In the genomic region with DNA sequence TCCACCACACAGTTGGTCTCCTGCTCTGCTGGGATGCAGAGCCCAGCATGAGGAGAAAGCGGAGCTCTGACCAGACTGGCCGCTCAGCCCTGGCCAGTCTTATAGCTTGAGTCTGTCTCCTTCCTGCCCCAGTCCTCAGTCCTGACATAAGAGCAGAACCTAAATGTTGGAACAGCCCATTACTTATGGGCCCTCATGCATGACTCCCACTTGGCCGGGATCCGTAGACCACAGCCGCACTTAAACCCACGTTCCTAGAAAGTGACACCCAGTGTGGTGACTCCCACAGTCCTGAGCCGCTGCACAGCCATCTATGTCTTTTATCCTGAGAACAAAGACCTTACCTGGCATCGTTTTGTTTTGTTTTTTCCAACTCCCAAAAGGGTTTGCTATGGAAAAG, we compare ENCODE assay signal across 9 mouse cellular contexts. TPM values are rescaled to one million over a fixed set of nuclear protein-coding genes. Genes with fewer than 3 reads are reported as not detected.
DNase-seq lines count a peak whose midpoint lies in the region; ATAC-seq and TF ChIP-seq lines count a peak whose summit lies in the region.
"Had no signal": no experiment of that assay in that cellular context is flagged by ENCODE, and none has a peak within 500 bp of the region (broad histone marks: within the 10 kb centered on the region; RNA-seq: fewer than 3 reads in every experiment).

No protein-coding gene starts in this region.

- 37% methylated on average over 8 of the region's 8 CpGs for WGBS in kidney, postnatal 0 days
- 81% methylated on average over 8 of the region's 8 CpGs for WGBS in embryonic facial prominence, embryonic 14.5 days
- WGBS in hindbrain, embryonic 14.5 days: 82% methylated on average over 8 of the region's 8 CpGs
- 77% methylated on average over 8 of the region's 8 CpGs for WGBS in neural tube, embryonic 12.5 days

- peak; percentile 60 for DNase-seq in kidney, postnatal 0 days (ENCODE audit: low spot score)
- DNase-seq in kidney, adult 8-10 months: no peak
- DNase-seq in embryonic facial prominence, embryonic 14.5 days (ENCODE audit: low spot score): no peak
- DNase-seq in hindbrain, embryonic 14.5 days (ENCODE audit: low spot score): no peak
- no peak for DNase-seq in gastrocnemius, adult 8-10 months (ENCODE audit: low spot score in 2 of 2)
- no peak for DNase-seq in right cerebral cortex, adult 18-20 months
- DNase-seq: left cerebral cortex, postnatal 4 days; thymus, adult 18-20 months had no signal

- peak overlapping the region; percentile 76 for H3K4me2 ChIP-seq in kidney, postnatal 0 days (ENCODE audit: low read length)
- peak overlapping the region; percentile 92 for H3K4me2 ChIP-seq in embryonic facial prominence, embryonic 14.5 days (ENCODE audit: low read depth, low read length)
- peak overlapping the region; percentile 97 for H3K4me2 ChIP-seq in hindbrain, embryonic 14.5 days (replicated peaks)
- peak overlapping the region; percentile 90 for H3K4me2 ChIP-seq in neural tube, embryonic 12.5 days (replicated peaks)

- H3K36me3 ChIP-seq in kidney, postnatal 0 days (ENCODE audit: insufficient read depth, low read length): peaks cover 12% of the 10 kb centered on the region; the same call in 1 of the 2 replicates
- no peaks in the 10 kb centered on the region for H3K36me3 ChIP-seq in embryonic facial prominence, embryonic 14.5 days (ENCODE audit: control insufficient read depth, insufficient read depth, low read length)
- H3K36me3 ChIP-seq in hindbrain, embryonic 14.5 days (replicated peaks; ENCODE audit: control insufficient read depth, insufficient read depth): no peaks in the 10 kb centered on the region
- H3K36me3 ChIP-seq in neural tube, embryonic 12.5 days: no peaks in the 10 kb centered on the region

- peaks cover 45% of the 10 kb centered on the region for H3K4me1 ChIP-seq in kidney, postnatal 0 days (replicated peaks; ENCODE audit: insufficient read depth, low read length)
- H3K4me1 ChIP-seq in embryonic facial prominence, embryonic 14.5 days (ENCODE audit: control insufficient read depth, insufficient read depth, low read length): peaks cover 18% of the 10 kb centered on the region
- peaks cover 11% of the 10 kb centered on the region for H3K4me1 ChIP-seq in hindbrain, embryonic 14.5 days (replicated peaks; ENCODE audit: control insufficient read depth, insufficient read depth, low read length)
- H3K4me1 ChIP-seq in neural tube, embryonic 12.5 days: peaks cover 24% of the 10 kb centered on the region

- no peak overlapping the region for H3K27ac ChIP-seq in kidney, postnatal 0 days
- H3K27ac ChIP-seq in embryonic facial prominence, embryonic 14.5 days (replicated peaks; ENCODE audit: low read depth, low read length): no peak overlapping the region
- no peak overlapping the region for H3K27ac ChIP-seq in hindbrain, embryonic 14.5 days
- H3K27ac ChIP-seq in neural tube, embryonic 12.5 days: no peak overlapping the region

- no peak for ATAC-seq in kidney, postnatal 0 days (replicated peaks; ENCODE audit: low FRiP score, low read depth)
- ATAC-seq in embryonic facial prominence, embryonic 14.5 days (ENCODE audit: low read depth): no peak
- no peak for ATAC-seq in hindbrain, embryonic 14.5 days (ENCODE audit: low FRiP score)
- ATAC-seq in neural tube, embryonic 12.5 days (ENCODE audit: low FRiP score, low read depth): no peak

- no peaks in the 10 kb centered on the region for H3K9me3 ChIP-seq in kidney, postnatal 0 days (replicated peaks; ENCODE audit: low read length)
- H3K9me3 ChIP-seq in embryonic facial prominence, embryonic 14.5 days (ENCODE audit: control insufficient read depth, low read length): no peaks in the 10 kb centered on the region
- H3K9me3 ChIP-seq in hindbrain, embryonic 14.5 days (ENCODE audit: control insufficient read depth, low read length): no peaks in the 10 kb centered on the region
- no peaks in the 10 kb centered on the region for H3K9me3 ChIP-seq in neural tube, embryonic 12.5 days

- TF ChIP-seq CTCF in kidney, postnatal 0 days (IDR thresholded peaks at IDR 0.05; ENCODE audit: low read depth): no peak

- H3K9ac ChIP-seq in kidney, postnatal 0 days (ENCODE audit: low read depth, low read length): peak overlapping the region; percentile 2; the same call in 1 of the 2 replicates
- peak overlapping the region; percentile 91; the same call in 1 of the 2 replicates for H3K9ac ChIP-seq in embryonic facial prominence, embryonic 14.5 days (ENCODE audit: low read depth, low read length)
- no peak overlapping the region for H3K9ac ChIP-seq in hindbrain, embryonic 14.5 days
- no peak overlapping the region for H3K9ac ChIP-seq in neural tube, embryonic 12.5 days

- H3K4me3 ChIP-seq in kidney, postnatal 0 days (replicated peaks; ENCODE audit: low read depth, low read length): peak overlapping the region; percentile 94
- 0 out of 2 replicates have a peak overlapping the region, but pooled peaks have one; percentile 82 for H3K4me3 ChIP-seq in embryonic facial prominence, embryonic 14.5 days (ENCODE audit: low read depth, low read length)
- H3K4me3 ChIP-seq in hindbrain, embryonic 14.5 days (replicated peaks; ENCODE audit: low read length): peak overlapping the region; percentile 62; the same call in 1 of the 2 replicates
- 0 out of 2 replicates have a peak overlapping the region, but pooled peaks have one; percentile 9 for H3K4me3 ChIP-seq in neural tube, embryonic 12.5 days

- no peaks in the 10 kb centered on the region for H3K27me3 ChIP-seq in kidney, postnatal 0 days (ENCODE audit: insufficient read depth, low read length)
- H3K27me3 ChIP-seq in embryonic facial prominence, embryonic 14.5 days (replicated peaks; ENCODE audit: control insufficient read depth, insufficient read depth, low read length): no peaks in the 10 kb centered on the region
- H3K27me3 ChIP-seq in hindbrain, embryonic 14.5 days (ENCODE audit: control insufficient read depth, insufficient read depth, low read length): peaks cover 63% of the 10 kb centered on the region
- peaks cover 46% of the 10 kb centered on the region for H3K27me3 ChIP-seq in neural tube, embryonic 12.5 days (replicated peaks)

RNA-seq across cellular contexts. Expression of gene Col4a1, which starts 2.0 kb away (rescaled TPM):
- polyA plus RNA-seq in kidney, postnatal 0 days (2015; fragmentation: Nextera tagmentation; extraction: Ambion mirVana): 305 and 310 TPM in 2 replicates
- 270 and 289 TPM in 2 replicates for polyA plus RNA-seq in embryonic facial prominence, embryonic 14.5 days (2014; fragmentation: Nextera tagmentation; extraction: Ambion mirVana)
- polyA plus RNA-seq in hindbrain, embryonic 14.5 days (2014; fragmentation: Nextera tagmentation; extraction: Ambion mirVana): 121 and 135 TPM in 2 replicates
- polyA plus RNA-seq in neural tube, embryonic 12.5 days (2016; fragmentation: Nextera tagmentation; extraction: Ambion mirVana): 142 and 154 TPM in 2 replicates
- 10 to 100 TPM; 27.4 to 61.7 (median 46.3) TPM for total RNA-seq in gastrocnemius, adult 8-10 months (2022)

RNA-seq across cellular contexts. Expression of gene Col4a2, which starts 2.0 kb away (rescaled TPM):
- polyA plus RNA-seq in kidney, postnatal 0 days (2015; fragmentation: Nextera tagmentation; extraction: Ambion mirVana): 139 and 140 TPM in 2 replicates
- polyA plus RNA-seq in embryonic facial prominence, embryonic 14.5 days (2014; fragmentation: Nextera tagmentation; extraction: Ambion mirVana): 92.3 and 95.9 TPM in 2 replicates
- 41.6 and 46.4 TPM in 2 replicates for polyA plus RNA-seq in hindbrain, embryonic 14.5 days (2014; fragmentation: Nextera tagmentation; extraction: Ambion mirVana)
- polyA plus RNA-seq in neural tube, embryonic 12.5 days (2016; fragmentation: Nextera tagmentation; extraction: Ambion mirVana): 70.7 and 76.7 TPM in 2 replicates
- 10 to 100 TPM; 17.8 to 38.4 (median 26.0) TPM for total RNA-seq in gastrocnemius, adult 8-10 months (2022)

Comparison
In these comparisons a context has a peak if more than half of its experiments do, and no peak if none do; other contexts are left out.
1. H3K4me3 ChIP-seq: peak in every context shown above with its lines; median percentile 94 in kidney, postnatal 0 days; 82 in embryonic facial prominence, embryonic 14.5 days; 62 in hindbrain, embryonic 14.5 days; 9 in neural tube, embryonic 12.5 days.
2. H3K9ac ChIP-seq: peak in kidney, postnatal 0 days (single experiment) and embryonic facial prominence, embryonic 14.5 days (single experiment); none in hindbrain, embryonic 14.5 days (single experiment) and neural tube, embryonic 12.5 days (single experiment).
3. Peak in every context shown above with its lines, with median percentiles within 50 percentile points of each other: H3K4me2 ChIP-seq.